In genomic region chr8:121731471-121732333, GRCm38 (mm10) we compare ENCODE assay signal across 8 mouse cellular contexts. TPM values are rescaled to one million over a fixed set of nuclear protein-coding genes. Genes with fewer than 3 reads are reported as not detected.
DNase-seq lines count a peak whose midpoint lies in the region; ATAC-seq lines count a peak whose summit lies in the region.

No protein-coding gene starts in this region.

- no peaks in the 10 kb centered on the region for H3K9me3 ChIP-seq in hindbrain, embryonic 13.5 days
- no peaks in the 10 kb centered on the region for H3K9me3 ChIP-seq in limb, embryonic 11.5 days (ENCODE audit: control insufficient read depth, low read length)

- peak overlapping the region; percentile 76 for H3K27ac ChIP-seq in hindbrain, embryonic 13.5 days
- H3K27ac ChIP-seq in limb, embryonic 11.5 days (replicated peaks; ENCODE audit: low read depth, low read length) = no peak overlapping the region

- H3K27me3 ChIP-seq in hindbrain, embryonic 13.5 days = peaks cover 61% of the 10 kb centered on the region
- peaks cover 55% of the 10 kb centered on the region for H3K27me3 ChIP-seq in limb, embryonic 11.5 days (ENCODE audit: control insufficient read depth, insufficient read depth, low read length)

- peaks cover 6% of the 10 kb centered on the region; the same call in 1 of the 2 replicates for H3K36me3 ChIP-seq in hindbrain, embryonic 13.5 days
- no peaks in the 10 kb centered on the region for H3K36me3 ChIP-seq in limb, embryonic 11.5 days (ENCODE audit: control insufficient read depth, insufficient read depth, low read length)

- ATAC-seq in hindbrain, embryonic 13.5 days (ENCODE audit: low FRiP score) = peak; percentile 23
- ATAC-seq in limb, embryonic 11.5 days (ENCODE audit: insufficient number of reproducible peaks, low FRiP score, low TSS enrichment, low read depth) = no peak

- peak overlapping the region; percentile 67 for H3K4me2 ChIP-seq in hindbrain, embryonic 13.5 days
- H3K4me2 ChIP-seq in limb, embryonic 11.5 days (ENCODE audit: low read depth, severe bottlenecking) = no peak overlapping the region

- peak overlapping the region; percentile 81 for H3K4me3 ChIP-seq in hindbrain, embryonic 13.5 days
- no peak overlapping the region for H3K4me3 ChIP-seq in limb, embryonic 11.5 days (ENCODE audit: low read depth, low read length)

- H3K4me1 ChIP-seq in hindbrain, embryonic 13.5 days (replicated peaks) = peaks cover 46% of the 10 kb centered on the region
- peaks cover 8% of the 10 kb centered on the region; the same call in 1 of the 2 replicates for H3K4me1 ChIP-seq in limb, embryonic 11.5 days (ENCODE audit: control insufficient read depth, insufficient read depth, low read length)

- DNase-seq in brain, adult 2 months (ENCODE audit: low read depth, low spot score) = peak; percentile 97
- DNase-seq in embryo, embryonic 10.5 days (ENCODE audit: low spot score) = peak; percentile 30
- peak; percentile 42 for DNase-seq in limb, embryonic 11.5 days (ENCODE audit: low spot score)
- DNase-seq in right cerebral cortex, postnatal 4 days = peak; percentile 55
- DNase-seq in spleen, postnatal 14 days (ENCODE audit: low spot score in 2 of 2) = no peak
- no peak for DNase-seq in thymus, postnatal 4 days
- no peak for DNase-seq in urinary bladder, adult 18-20 months (ENCODE audit: low spot score in 2 of 2)

- peak overlapping the region; percentile 90 for H3K9ac ChIP-seq in hindbrain, embryonic 13.5 days
- H3K9ac ChIP-seq in limb, embryonic 11.5 days (ENCODE audit: low read length) = no peak overlapping the region

- WGBS in hindbrain, embryonic 13.5 days = 4% methylated on average over 26 of the region's 26 CpGs
- 8% methylated on average over 26 of the region's 26 CpGs for WGBS in limb, embryonic 11.5 days

RNA-seq across cellular contexts. Expression of gene Jph3, which starts 2.3 kb away (rescaled TPM):
- polyA plus RNA-seq in hindbrain, embryonic 13.5 days (2015; fragmentation: Nextera tagmentation; extraction: Ambion mirVana) = 87.0 and 90.0 TPM in 2 replicates
- 0.67 and 0.73 TPM in 2 replicates for polyA plus RNA-seq in limb, embryonic 11.5 days (2014; fragmentation: Nextera tagmentation; extraction: Ambion mirVana)

Comparison
In these comparisons a context has a peak if more than half of its experiments do, and no peak if none do; other contexts are left out.
1. DNase-seq: peak in brain, adult 2 months (single experiment), embryo, embryonic 10.5 days (single experiment), limb, embryonic 11.5 days (single experiment) and right cerebral cortex, postnatal 4 days (single experiment); none in spleen, postnatal 14 days (0 of 2), thymus, postnatal 4 days (single experiment) and urinary bladder, adult 18-20 months (0 of 2).
2. RNA of gene Jph3, which starts 2.3 kb away (polyA plus RNA-seq): 87.0 to 90.0 TPM in hindbrain, embryonic 13.5 days; 0.67 to 0.73 TPM in limb, embryonic 11.5 days; every median in the first group is over 10 times any median in the second.